Mouse (Mus musculus) lung, adult 2 months (tissue): ENCODE results near the gene Smyd3. TPM values are rescaled to one million over a fixed set of nuclear protein-coding genes. Genes with fewer than 3 reads are reported as not detected.
A peak's percentile ranks its signal among the peaks of the same experiment; 100 is the strongest.

Experiments used
- DNase-seq: peaks from one replicate; pipeline ENCODE4 v3.0.0; 2022
- H3K4me1 ChIP-seq: fragments of 200-500 bp; 2 replicates; pipeline ENCODE4 v1.6.1; 2011; ENCODE audit warnings: low read length; ENCODE audit not compliant: control insufficient read depth, insufficient read depth
- H3K4me3 ChIP-seq: fragments of 200-500 bp; replicated peaks from 2 replicates; pipeline ENCODE3; 2011; ENCODE audit warnings: low read depth, mild to moderate bottlenecking, control low read depth, low read length; ENCODE audit errors: extremely low read depth
- CTCF ChIP-seq: fragments of 200-500 bp; IDR thresholded peaks from 2 replicates; pipeline ENCODE4 v1.5.1; 2011; ENCODE audit warnings: mild to moderate bottlenecking, low read length, control low read depth; ENCODE audit not compliant: insufficient read depth
- POLR2A ChIP-seq: fragments of 200-500 bp; IDR thresholded peaks from 2 replicates; pipeline ENCODE4 v1.6.1; 2011; ENCODE audit warnings: low read depth, mild to moderate bottlenecking, control low read depth, low read length, borderline replicate concordance; ENCODE audit errors: extremely low read depth
- WGBS: fragments of 180-500 bp; shearing (Covaris S2); methylation state at CpG from one replicate; pipeline ENCODE4 v1.1.7; 2018; 5-methylcytosine and 5-hydroxymethylcytosine counted together
- polyA plus RNA-seq: library from polyadenylated mRNA; depleted of rRNA; stranded (reverse); fragments of >200 nt; gene quantifications from 2 replicates; pipeline ENCODE4 v1.2.3, GENCODE M21; 2012; rRNA removed

The Smyd3 gene
- 2.8 and 4.7 TPM in 2 replicates for polyA plus RNA-seq

DNA sequence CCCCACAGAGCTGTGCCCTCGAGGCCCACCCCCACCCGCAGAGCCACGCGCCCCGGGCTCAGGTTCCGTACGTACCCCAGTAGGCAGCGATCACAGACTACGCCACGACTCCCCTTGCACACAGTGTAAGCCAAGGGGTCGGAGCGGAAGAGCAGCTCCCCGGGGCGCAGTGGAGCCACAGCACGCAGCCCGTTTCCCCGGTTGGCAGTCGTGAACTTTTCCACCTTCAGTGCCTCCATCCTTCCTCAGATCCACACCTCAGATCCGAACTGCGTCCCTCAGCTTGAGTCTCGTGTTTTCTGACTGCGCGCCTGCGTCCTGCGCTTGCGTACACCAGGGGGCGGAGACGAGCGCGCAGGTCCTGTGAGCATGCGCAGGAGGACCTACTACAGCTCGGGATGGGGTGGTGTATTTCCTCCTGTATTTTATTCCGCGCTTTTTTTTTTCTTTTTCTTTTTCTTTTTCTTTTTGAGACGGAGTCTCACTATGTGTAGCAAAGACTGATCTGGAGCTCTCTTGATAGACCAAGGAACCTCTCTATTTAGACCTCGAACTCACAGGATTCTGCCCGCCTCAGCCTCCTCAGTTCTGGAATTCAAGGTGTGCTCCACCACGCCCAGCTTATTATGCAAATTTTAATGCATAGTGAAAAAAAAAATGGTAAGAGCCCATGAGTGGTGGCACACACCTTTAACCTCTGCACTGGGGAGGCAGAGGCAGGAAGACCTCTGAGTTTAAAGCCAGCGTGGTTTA lies at the start of gene Smyd3:
Gene Smyd3, minus strand, starts transcription at position 329 of the 753 bp plus-strand sequence.
- Histone ChIP-seq H3K4me3 (peak within 1 kb of the TSS; percentile 77), H3K4me1 (0 out of 2 replicates have a peak, but pooled peaks cover 2% of the 10 kb centered on the region)
- DNase-seq, result peak; percentile 76
- TF ChIP-seq CTCF, result peak; percentile 64
- TF ChIP-seq POLR2A, result peak; percentile 65; the same call in 1 of the 2 replicates
- WGBS, result 6% methylated on average over 39 of the region's 39 CpGs

- DNase-seq, result no peak
- TF ChIP-seq CTCF, result no peak
- Histone ChIP-seq H3K4me3 (no peak overlapping the region), H3K4me1 (peaks cover 22% of the 10 kb centered on the region)
- WGBS, result 66% methylated on average over 7 of the region's 7 CpGs
Measured at GRCm38 (mm10) chr1:179567558-179567957, 49.7 kb upstream of the Smyd3 start.

GRCm38 (mm10) chr1:179563926-179564325 lies 46.1 kb upstream of the Smyd3 start:
- TF ChIP-seq CTCF, result no peak
- no peak for TF ChIP-seq POLR2A
- Histone ChIP-seq H3K4me1 (peaks cover 26% of the 10 kb centered on the region), H3K4me3 (no peak overlapping the region)
- no peak for DNase-seq
- WGBS, result 63% methylated on average over 5 of the region's 5 CpGs

GRCm38 (mm10) chr1:179563211-179563610 lies 45.4 kb upstream of the Smyd3 start:
- TF ChIP-seq POLR2A (no peak), CTCF (no peak)
- WGBS, result 85% methylated on average over 4 of the region's 4 CpGs
- DNase-seq, result no peak
- H3K4me1 ChIP-seq, result peaks cover 24% of the 10 kb centered on the region
- H3K4me3 ChIP-seq, result no peak overlapping the region

DNA sequence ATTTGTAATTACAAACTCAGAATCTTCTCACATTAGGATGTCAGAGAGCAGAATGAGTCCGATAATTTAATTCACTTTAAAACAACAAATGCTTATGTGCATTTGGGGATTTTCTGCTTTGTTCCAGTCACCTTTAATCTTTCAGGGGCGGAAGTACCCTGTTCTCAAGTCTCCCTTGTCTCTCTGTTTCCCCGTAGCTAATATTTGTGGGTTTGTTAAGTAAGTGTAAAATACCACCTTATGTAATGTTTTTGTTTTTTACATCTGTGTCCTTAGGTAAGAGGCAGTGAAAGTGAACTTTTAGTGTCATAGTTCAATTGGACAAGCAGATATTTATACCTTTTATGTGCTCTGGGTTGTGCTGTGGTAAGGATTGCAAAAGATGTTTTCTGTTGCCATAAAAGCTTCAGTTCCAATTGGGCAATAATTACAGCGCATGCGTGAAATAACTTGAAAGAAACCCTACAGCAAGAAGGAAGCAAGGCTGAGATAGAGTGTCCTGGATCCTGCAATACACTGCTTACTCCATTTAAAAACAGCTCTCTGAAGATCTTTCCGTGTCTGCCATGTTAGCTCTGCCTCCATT lies 43.1 kb upstream of the Smyd3 start:
- Histone ChIP-seq H3K4me3 (no peak overlapping the region), H3K4me1 (peaks cover 24% of the 10 kb centered on the region)
- DNase-seq, result no peak
- TF ChIP-seq POLR2A (no peak), CTCF (no peak)
- WGBS, result 64% methylated on average over 6 of the region's 6 CpGs

GRCm38 (mm10) chr1:179559446-179560194 lies 41.8 kb upstream of the Smyd3 start:
- 34% methylated on average over 11 of the region's 11 CpGs for WGBS
- peaks cover 24% of the 10 kb centered on the region for H3K4me1 ChIP-seq
- H3K4me3 ChIP-seq, result no peak overlapping the region
- TF ChIP-seq POLR2A (no peak), CTCF (no peak)
- no peak for DNase-seq

DNA sequence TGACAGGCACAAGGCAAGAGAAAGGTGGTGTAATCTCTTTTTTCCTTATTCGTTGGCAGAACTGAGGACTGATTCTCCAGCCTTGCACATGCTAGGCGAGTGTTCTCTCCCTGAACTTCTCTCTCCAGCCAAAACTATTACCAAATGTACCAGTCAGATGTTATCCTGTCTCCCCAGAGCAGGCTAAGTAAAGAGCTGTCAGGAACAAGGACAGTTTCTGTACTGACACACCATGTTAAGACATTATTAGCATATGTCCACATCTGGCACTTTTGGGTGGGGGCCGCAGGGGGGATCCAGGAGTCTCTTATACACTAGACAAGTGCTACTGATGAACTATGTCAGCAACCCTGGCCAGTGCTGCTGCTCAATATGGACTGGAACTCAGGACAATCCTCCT lies 39.1 kb upstream of the Smyd3 start:
- no peak overlapping the region for H3K4me3 ChIP-seq
- H3K4me1 ChIP-seq, result peaks cover 31% of the 10 kb centered on the region
- WGBS, result 75% methylated on average over 3 of the region's 3 CpGs
- TF ChIP-seq POLR2A, result no peak
- no peak for TF ChIP-seq CTCF
- no peak for DNase-seq

DNA sequence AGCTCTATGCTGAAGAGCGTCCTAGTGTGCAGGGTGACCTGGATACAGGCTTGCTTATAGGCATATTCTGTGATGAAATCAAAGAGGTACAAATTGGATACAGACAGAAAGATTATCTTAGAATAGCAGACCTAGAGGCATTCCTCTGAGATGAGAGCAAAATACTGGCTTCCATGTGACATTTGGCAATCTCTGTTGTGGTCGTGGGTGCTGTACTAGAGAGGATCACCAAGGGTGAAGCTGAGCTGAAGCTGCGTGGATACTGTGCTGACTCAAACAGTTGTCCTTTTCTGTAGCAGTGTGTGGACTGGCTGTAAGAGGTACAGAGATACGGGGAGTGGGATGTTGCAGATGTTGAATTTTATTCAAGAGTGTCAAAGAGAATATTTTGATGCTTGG lies 36.1 kb upstream of the Smyd3 start:
- no peak overlapping the region for H3K4me3 ChIP-seq
- TF ChIP-seq CTCF, result no peak
- 60% methylated on average over 4 of the region's 4 CpGs for WGBS
- no peak for DNase-seq
- peaks cover 13% of the 10 kb centered on the region for H3K4me1 ChIP-seq

- no peak for DNase-seq
- Histone ChIP-seq H3K4me1 (peaks cover 13% of the 10 kb centered on the region), H3K4me3 (no peak overlapping the region)
- TF ChIP-seq POLR2A, result no peak
- TF ChIP-seq CTCF, result no peak
- WGBS, result 40% methylated on average over 5 of the region's 5 CpGs
Measured at GRCm38 (mm10) chr1:179553197-179553948, 35.5 kb upstream of the Smyd3 start.

DNA sequence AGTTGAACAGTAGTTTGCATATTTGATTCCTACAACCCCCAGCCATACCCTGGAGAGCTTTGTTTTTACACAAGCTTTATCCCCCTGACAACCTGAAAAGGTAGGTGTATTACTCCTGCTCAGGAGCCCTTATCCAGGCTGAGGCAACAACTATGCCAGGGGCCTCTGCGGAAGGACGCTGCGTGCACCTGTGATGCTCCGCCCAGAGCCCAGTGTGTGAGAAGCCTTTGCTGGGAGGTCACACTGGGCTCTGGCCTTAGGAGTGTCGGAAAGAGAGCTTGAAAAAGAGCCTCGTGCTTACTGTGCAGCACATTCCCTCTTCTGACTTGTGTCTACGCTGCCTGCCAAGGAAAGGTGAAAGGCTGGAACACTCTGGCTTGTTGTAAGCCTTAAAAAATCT lies 34.9 kb upstream of the Smyd3 start:
- TF ChIP-seq CTCF, result no peak
- no peak for TF ChIP-seq POLR2A
- Histone ChIP-seq H3K4me1 (peaks cover 17% of the 10 kb centered on the region), H3K4me3 (no peak overlapping the region)
- 52% methylated on average over 7 of the region's 7 CpGs for WGBS
- DNase-seq, result no peak
